Mouse (Mus musculus) mouse embryonic stem cell (cell line): Measurements from ENCODE around the gene Car4.

Source experiments
- in situ Hi-C, 2 experiments: fragments of 300-500 bp; cut with MboI; formaldehyde crosslinking; loops; 1 replicate in 1 of 2; 3 replicates in 1 of 2; pipeline ENCODE4 v1.14.3; 2019 to 2020; ENCODE audit warnings: low sequenced_read_pairs in 2 of 2, low pct_unique_long_range_greater_than_20kb in 1 of 2, mixed read lengths in 1 of 2; ENCODE audit not compliant: unreplicated experiment in 1 of 2

The Car4 gene

DNA sequence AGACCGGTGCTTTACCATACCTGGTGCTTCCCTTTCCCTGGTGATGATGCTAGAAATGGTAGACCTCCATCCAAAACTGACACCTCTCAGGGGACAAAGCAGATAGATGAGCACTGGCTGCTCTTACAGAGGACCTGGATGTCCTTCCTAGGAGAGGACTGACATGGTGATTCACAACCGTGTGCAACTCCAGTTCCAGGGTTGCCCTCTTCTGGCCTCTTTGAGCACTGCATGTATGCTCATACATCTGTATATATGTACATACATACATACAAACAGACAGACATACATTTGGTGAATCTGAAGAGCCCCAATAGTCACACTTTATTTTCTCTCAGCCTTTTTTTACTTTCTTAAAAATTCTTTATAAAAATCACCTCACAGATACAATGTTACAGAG lies 20.5 kb downstream of the Car4 start:
- in situ Hi-C loops, result no loop called here

GRCm38 (mm10) chr11:84979351-84979750 lies 21.8 kb downstream of the Car4 start:
- in situ Hi-C loops, result no loop called here

GRCm38 (mm10) chr11:84980697-84981096 lies 23.1 kb downstream of the Car4 start:
- in situ Hi-C loops, result loop anchor here in 1 of 2 experiments (5.0 kb wide), 1 partner anchor 63 kb away; the partner anchor contains the start of gene Znhit3

DNA sequence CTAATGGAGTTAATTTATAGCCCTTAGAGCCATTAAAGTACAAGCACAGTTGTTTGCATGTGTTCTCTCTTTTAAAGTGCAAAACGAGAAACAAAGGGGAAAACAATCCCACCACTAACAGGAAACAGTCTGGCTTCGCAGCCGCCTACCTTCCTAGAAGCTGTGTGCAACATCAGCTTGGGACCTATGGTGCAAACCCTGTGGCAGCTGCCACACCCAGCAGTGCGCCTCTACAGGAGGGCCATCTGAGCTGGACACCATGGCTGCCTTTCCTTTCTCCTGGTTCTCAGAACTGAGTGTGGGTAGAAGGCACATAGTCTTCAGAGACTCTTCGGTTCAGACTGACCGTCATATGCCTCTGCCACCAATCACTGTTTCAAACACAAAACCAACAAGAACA lies 27.8 kb downstream of the Car4 start:
- in situ Hi-C loops, result no loop called here

DNA sequence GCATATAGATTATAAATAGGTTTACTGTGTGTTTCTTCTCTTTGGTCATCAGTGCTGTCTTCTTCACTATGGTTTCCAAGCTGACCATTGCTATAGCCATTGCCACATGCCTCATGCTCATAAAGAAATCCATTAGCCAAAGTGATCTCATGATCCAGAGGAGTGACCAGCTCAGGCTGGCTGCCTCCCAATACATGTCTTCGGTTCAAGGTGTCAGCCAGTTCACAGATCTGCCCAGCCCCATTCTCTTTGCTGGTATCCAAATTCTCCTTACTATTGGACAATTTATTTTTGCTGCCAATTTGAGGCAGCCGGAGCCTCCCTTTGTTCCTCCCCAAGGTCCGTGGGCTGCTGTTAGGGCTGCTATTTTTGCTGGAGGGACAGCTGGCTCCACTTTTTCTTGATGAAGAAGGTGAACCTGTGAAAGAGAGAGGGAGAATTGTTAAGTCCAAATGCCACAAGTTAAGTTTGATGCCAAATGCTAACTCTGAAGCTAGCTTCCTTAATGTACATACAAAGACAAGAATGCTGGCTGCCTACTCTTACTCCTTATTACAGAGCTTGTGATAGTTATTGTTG lies 30.8 kb downstream of the Car4 start:
- in situ Hi-C loops, result no loop called here

GRCm38 (mm10) chr11:84992996-84993395 lies 35.4 kb downstream of the Car4 start:
- in situ Hi-C loops, result no loop called here

GRCm38 (mm10) chr11:84995241-84995640 lies 37.7 kb downstream of the Car4 start:
- in situ Hi-C loops, result no loop called here

GRCm38 (mm10) chr11:85003566-85003965 lies 46.0 kb downstream of the Car4 start:
- in situ Hi-C loops, result no loop called here

GRCm38 (mm10) chr11:85013121-85013520 lies 55.5 kb downstream of the Car4 start:
- in situ Hi-C loops, result no loop called here
